Mouse (Mus musculus) megakaryocyte, embryonic 14.5 days (primary cell): ENCODE measurements around the gene Phxr2. TPM values are rescaled to one million over a fixed set of nuclear protein-coding genes. Genes with fewer than 3 reads are reported as not detected.

Experiments
- H3K27me3 ChIP-seq: replicated peaks from 2 replicates; pipeline ENCODE3; 2012; ENCODE audit warnings: inconsistent platforms
- H3K36me3 ChIP-seq: replicated peaks from 2 replicates; pipeline ENCODE3; 2012; ENCODE audit warnings: low read length, inconsistent platforms, mixed read lengths
- H3K4me1 ChIP-seq: 2 replicates; pipeline ENCODE4 v1.6.1; 2012; ENCODE audit warnings: inconsistent platforms
- H3K4me3 ChIP-seq: replicated peaks from 2 replicates; pipeline ENCODE3; 2012; ENCODE audit warnings: moderate library complexity, mild to moderate bottlenecking, inconsistent platforms
- H3K9me3 ChIP-seq: 2 replicates; pipeline ENCODE4 v1.6.1; 2012; ENCODE audit warnings: inconsistent platforms
- FLI1 ChIP-seq: IDR thresholded peaks from 2 replicates; pipeline ENCODE4 v1.6.1; 2012; ENCODE audit warnings: low read length, inconsistent platforms, mixed read lengths
- GATA1 ChIP-seq: IDR thresholded peaks from 3 replicates; pipeline ENCODE4 v1.6.1; 2012; ENCODE audit warnings: mixed read lengths, low read length, inconsistent platforms, borderline replicate concordance
- polyA plus RNA-seq: library from polyadenylated mRNA; stranded (reverse); fragments of >175 nt; gene quantifications from 2 replicates; pipeline ENCODE4 v1.2.3, GENCODE M21; 2012; ENCODE audit warnings: low replicate concordance; ENCODE audit not compliant: insufficient read depth

Phxr2 gene
- not detected in 2 replicates for polyA plus RNA-seq

DNA sequence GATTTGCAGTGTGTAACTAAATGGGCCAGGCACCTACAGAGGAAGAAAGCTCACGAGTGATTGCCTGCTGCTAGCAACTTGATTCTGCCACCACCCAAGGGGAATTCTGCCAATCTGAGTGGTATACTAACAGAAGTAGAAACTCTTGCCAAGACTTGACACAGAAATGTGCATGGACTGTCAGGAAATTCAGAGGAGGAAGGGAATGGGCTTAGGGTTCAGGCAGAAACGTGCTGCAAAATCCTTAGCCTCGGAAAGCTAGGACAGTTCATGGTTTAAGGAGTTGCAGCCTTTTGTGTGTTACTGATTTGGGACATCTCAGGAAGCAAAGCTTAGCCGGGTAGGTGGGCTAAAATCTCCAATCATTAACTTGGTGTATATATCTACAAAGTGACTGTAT is at the start of gene Phxr2:
Gene Phxr2 (minus strand): TSS at position 101 of the 400 bp plus-strand sequence.
- peaks cover 56% of the 10 kb centered on the region for H3K4me1 ChIP-seq
- no peaks in the 10 kb centered on the region for H3K9me3 ChIP-seq
- peaks cover 22% of the 10 kb centered on the region for H3K36me3 ChIP-seq
- H3K4me3 ChIP-seq = peak within 1 kb of the TSS; percentile 70
- H3K27me3 ChIP-seq = no peaks in the 10 kb centered on the region
- TF ChIP-seq FLI1 (no peak), GATA1 (no peak)

DNA sequence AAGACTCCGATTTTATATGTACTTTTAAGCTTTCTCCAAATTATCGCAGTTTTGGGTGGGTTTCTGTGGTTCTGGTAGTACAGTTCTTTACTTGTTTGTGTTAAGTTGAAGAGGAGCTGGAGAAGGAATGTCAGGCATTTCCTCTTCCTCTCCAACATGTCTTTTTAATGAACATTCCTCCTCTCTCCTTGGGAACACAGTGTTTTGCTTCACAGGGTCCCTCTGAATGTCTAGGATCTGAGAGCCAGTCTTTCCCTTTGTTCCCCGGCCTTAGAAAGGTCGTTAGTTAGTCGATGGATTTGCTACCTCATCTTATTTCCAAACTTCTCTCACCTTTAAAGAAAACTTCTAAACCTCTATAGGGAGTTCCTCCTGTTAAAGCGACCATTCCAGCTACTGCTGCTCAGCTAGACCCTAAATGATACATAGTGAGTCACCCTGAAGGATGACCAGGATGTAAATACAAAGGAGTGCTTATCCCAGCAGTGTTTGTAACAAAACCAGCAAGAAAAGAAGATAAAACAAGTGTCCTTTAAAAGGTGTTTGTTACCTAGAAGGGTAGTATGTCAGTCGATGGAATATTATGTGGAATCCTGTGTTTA is 46.9 kb upstream of the Phxr2 start:
- H3K4me3 ChIP-seq = no peak overlapping the region
- peaks cover 7% of the 10 kb centered on the region for H3K36me3 ChIP-seq
- H3K9me3 ChIP-seq = no peaks in the 10 kb centered on the region
- TF ChIP-seq GATA1 (no peak), FLI1 (no peak)
- H3K27me3 ChIP-seq = no peaks in the 10 kb centered on the region
- peaks cover 40% of the 10 kb centered on the region for H3K4me1 ChIP-seq

DNA sequence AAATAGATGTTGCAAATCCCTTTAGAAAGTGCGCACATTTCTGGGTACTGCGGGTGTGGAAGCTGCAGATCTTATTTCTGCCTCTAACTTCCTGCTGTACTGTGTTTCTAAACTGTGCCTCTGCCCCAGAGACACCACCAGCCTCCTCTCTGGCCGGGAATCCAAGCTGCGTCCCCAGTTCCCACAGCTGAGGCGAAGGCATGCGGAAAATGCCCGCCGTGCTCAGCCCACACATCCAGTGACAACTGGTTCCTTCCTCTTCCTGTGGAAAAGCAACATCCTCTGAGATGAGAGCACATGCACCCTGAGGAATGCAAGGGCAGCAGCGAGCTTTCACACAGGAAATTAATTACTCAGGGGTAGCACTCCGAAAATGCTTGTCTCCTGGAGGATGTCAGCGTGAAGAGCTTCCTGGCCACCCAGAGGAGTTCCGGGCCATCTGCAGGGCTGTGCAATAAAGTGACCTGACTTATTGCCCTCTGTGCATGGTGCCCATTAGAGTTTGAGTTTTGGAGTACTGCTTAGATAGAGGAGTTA is 45.9 kb upstream of the Phxr2 start:
- Histone ChIP-seq H3K9me3 (no peaks in the 10 kb centered on the region), H3K4me3 (peak overlapping the region; percentile 29), H3K36me3 (peaks cover 3% of the 10 kb centered on the region), H3K4me1 (peaks cover 41% of the 10 kb centered on the region), H3K27me3 (no peaks in the 10 kb centered on the region)
- TF ChIP-seq FLI1 (no peak), GATA1 (no peak)

DNA sequence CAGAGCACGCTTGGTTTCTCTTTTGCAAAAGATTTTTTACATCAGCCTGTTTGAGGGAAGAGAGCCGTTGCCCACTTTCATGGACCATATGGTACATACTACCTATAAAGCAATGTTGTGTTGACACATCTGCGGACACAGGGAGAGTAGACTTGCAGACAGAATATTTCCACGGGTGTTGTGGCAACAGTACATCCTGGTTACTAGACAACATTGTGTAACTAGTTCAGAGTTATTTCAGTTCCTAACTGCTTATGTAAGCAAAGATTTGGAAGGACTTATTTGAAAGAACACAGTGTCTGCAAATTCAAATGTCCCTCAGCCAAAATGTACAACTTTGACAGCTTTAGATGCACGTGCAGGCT is 43.6 kb upstream of the Phxr2 start:
- Histone ChIP-seq H3K27me3 (no peaks in the 10 kb centered on the region), H3K4me3 (no peak overlapping the region), H3K4me1 (peaks cover 44% of the 10 kb centered on the region), H3K9me3 (no peaks in the 10 kb centered on the region), H3K36me3 (no peaks in the 10 kb centered on the region)
- TF ChIP-seq GATA1 (no peak), FLI1 (no peak)

DNA sequence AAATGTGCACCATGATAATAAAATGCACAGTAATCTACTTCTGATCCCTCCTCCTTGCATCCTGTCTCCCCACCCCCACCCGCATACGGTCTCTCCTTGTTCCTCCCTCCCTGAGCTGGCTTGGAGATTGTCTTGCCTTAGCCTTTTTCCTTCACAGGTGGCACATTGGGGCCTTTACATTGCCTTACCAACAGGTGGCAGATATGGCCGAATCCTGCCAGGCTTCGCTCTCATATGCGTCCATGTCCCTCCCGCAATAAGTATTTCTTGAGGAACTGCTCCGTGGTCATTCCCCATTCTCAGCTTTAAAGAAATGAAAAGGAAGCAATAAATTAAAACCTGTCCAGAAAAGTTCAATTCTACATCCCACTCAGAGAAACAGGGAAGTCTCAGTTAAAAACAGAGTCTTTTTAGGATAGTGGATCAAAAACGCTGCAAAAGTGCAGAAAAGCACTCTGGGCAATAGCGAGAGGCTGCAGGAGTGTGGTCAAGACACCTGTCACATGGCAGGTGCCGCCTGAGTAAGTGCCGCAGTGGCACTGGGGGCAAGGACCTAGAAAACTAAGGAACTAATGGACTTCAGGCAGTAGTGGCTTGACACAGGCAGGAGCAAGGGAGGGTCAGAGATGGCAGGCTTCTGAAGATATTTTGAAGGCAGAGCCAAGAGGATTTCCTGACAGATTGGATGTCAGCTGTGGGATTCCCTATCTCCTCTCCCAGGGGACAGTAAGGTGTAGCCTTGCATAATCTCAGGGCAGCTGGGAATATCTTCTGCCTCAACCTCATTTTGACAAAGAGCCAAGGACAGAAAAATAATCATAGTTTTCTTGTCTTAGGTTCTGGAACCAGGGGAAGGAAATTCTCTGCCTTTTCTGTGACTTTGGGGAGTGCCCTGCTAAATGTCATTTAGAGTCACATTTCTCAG is 43.0 kb upstream of the Phxr2 start:
- Histone ChIP-seq H3K27me3 (no peaks in the 10 kb centered on the region), H3K4me3 (peak overlapping the region; percentile 17), H3K36me3 (no peaks in the 10 kb centered on the region), H3K9me3 (no peaks in the 10 kb centered on the region), H3K4me1 (peaks cover 42% of the 10 kb centered on the region)
- TF ChIP-seq FLI1 = no peak
- TF ChIP-seq GATA1 = no peak

DNA sequence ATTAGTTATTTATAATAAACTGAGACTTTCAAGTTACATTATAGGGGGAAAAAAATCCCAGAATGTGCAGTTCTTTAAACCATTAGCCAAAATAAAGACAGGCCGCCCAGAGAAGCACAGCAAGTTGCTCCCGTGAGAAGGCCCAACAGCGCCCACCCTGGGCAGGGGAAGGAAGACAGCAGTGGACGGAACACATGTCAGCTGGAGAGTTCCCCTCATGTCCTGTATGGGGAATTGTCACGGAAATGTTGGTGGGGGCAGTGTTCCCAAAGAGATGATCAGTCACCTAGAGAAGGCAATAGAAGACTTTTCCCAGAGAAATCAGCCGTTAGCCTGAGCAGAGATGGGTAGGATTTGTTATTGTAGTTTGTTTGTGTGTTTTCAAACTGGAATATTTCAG is 42.3 kb upstream of the Phxr2 start:
- H3K9me3 ChIP-seq = no peaks in the 10 kb centered on the region
- peaks cover 42% of the 10 kb centered on the region for H3K4me1 ChIP-seq
- no peaks in the 10 kb centered on the region for H3K36me3 ChIP-seq
- H3K27me3 ChIP-seq = no peaks in the 10 kb centered on the region
- TF ChIP-seq GATA1 (no peak), FLI1 (no peak)
- H3K4me3 ChIP-seq = no peak overlapping the region

DNA sequence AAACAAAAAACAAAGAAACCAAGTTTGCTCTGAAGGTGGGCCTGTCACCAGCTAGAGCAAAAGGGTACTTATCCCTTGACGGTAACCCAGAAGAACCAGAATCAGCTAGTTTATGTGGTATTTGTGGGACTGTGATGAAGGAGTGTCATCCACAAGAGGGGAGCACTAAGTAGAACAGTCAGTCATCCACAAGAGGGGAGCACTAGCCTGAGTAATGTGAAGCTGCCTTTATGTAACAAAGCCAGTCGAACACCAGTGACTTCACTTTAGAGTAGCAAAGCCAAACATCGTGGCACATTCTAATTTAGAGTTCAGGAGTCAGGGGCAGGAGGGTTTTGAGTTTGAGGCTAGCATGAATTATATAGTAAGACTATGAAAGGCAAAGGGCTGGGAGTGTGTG is 40.3 kb upstream of the Phxr2 start:
- Histone ChIP-seq H3K9me3 (no peaks in the 10 kb centered on the region), H3K4me1 (peaks cover 45% of the 10 kb centered on the region), H3K36me3 (peaks cover 6% of the 10 kb centered on the region), H3K4me3 (no peak overlapping the region), H3K27me3 (no peaks in the 10 kb centered on the region)
- TF ChIP-seq FLI1 (no peak), GATA1 (no peak)

DNA sequence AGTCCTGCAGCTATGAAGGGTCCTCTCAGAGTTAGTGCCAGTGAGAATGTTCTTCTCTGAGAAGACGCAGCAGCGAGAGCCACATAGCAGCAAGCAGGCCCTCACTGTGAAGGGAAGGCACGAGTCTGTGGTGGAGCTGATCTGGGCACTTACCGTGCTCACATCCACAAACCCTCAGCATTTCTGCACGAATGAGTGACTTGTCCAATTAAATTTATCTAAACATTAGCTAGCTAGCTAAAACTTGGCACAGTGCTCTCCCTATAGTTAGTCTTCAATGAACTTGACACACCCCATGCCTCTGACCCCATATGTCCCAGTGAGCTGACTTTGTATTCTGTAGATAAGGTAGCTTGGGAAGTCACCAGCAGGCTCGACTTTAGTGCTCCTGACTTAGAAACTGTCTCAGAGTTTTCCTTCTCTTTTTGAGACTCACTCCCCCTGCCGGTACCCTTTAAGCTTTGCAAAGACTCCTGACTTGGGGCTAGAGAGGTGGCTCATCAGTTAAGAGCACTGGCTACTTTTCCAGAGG is 39.7 kb upstream of the Phxr2 start:
- peaks cover 45% of the 10 kb centered on the region for H3K4me1 ChIP-seq
- H3K9me3 ChIP-seq = no peaks in the 10 kb centered on the region; the same call in 1 of the 2 replicates
- peaks cover 8% of the 10 kb centered on the region for H3K36me3 ChIP-seq
- no peaks in the 10 kb centered on the region for H3K27me3 ChIP-seq
- no peak for TF ChIP-seq GATA1
- no peak for TF ChIP-seq FLI1
- H3K4me3 ChIP-seq = no peak overlapping the region

DNA sequence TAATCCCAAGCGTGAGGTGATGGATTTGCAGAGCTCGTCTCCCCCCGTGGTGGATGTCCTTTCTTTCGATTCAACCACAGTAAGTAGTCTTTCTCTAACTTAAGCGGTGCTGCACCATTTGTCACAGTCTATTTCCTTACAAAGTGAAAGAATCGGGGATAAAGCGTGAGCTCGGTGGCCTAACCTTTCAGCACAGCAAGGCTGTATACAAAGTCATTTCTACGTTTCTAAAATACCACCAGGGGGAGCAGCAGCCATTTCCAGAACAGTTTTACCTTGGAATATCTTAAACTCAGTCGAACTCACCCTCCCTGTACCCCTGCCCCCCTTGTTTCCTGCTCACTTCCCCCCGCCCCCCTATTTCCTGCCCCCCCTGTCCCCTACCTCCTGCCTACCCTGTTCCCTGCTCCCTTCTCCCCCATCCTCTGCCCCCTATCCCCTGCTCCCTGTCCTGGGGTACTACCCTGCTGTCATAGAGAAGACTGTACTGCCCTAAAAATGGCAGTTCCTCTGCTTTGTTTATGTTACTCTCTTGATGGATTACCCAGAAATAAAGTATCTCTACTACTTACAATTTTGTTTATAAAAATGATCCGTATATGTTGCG is 38.8 kb upstream of the Phxr2 start:
- TF ChIP-seq GATA1 (no peak), FLI1 (no peak)
- Histone ChIP-seq H3K9me3 (peaks cover 4% of the 10 kb centered on the region), H3K4me3 (peak overlapping the region; percentile 10), H3K36me3 (peaks cover 15% of the 10 kb centered on the region), H3K4me1 (peaks cover 45% of the 10 kb centered on the region), H3K27me3 (no peaks in the 10 kb centered on the region)
